Mouse (Mus musculus) kidney, embryonic 14.5 days (tissue): ENCODE results near the gene Sh3bp1. TPM values are rescaled to one million over a fixed set of nuclear protein-coding genes. Genes with fewer than 3 reads are reported as not detected.

Source experiments
- ATAC-seq: fragments of 200-750 bp; cut with Nextera tagmentation; 2 replicates; pipeline ENCODE4 v1.8.0; 2017; ENCODE audit warnings: moderate number of reproducible peaks, mild to moderate bottlenecking, moderate TSS enrichment, moderate library complexity; ENCODE audit not compliant: low FRiP score, low TSS enrichment
- H3K27ac ChIP-seq: fragments of 300-500 bp; sonication (generic); 2 replicates; pipeline ENCODE4 v1.5.1; 2014; ENCODE audit warnings: low read depth, mild to moderate bottlenecking, low read length, moderate library complexity, mixed read lengths
- H3K27me3 ChIP-seq: fragments of 300-500 bp; sonication (generic); 2 replicates; pipeline ENCODE4 v1.6.1; 2014; ENCODE audit warnings: mild to moderate bottlenecking, low read length; ENCODE audit not compliant: control insufficient read depth, insufficient read depth
- H3K36me3 ChIP-seq: fragments of 300-500 bp; sonication (generic); 2 replicates; pipeline ENCODE4 v1.6.1; 2014; ENCODE audit warnings: low read length, mixed read lengths; ENCODE audit not compliant: control insufficient read depth, insufficient read depth
- H3K4me1 ChIP-seq: fragments of 300-500 bp; sonication (generic); 2 replicates; pipeline ENCODE4 v1.6.1; 2014; ENCODE audit warnings: low read length, mixed read lengths; ENCODE audit not compliant: control insufficient read depth, insufficient read depth
- H3K4me2 ChIP-seq: fragments of 300-500 bp; sonication (generic); replicated peaks from 2 replicates; pipeline ENCODE4 v1.6.1; 2014; ENCODE audit warnings: low read depth, mild to moderate bottlenecking, low read length
- H3K4me3 ChIP-seq: fragments of 300-500 bp; sonication (generic); 2 replicates; pipeline ENCODE4 v1.5.1; 2014; ENCODE audit warnings: mild to moderate bottlenecking, low read length
- H3K9ac ChIP-seq: fragments of 300-500 bp; sonication (generic); 2 replicates; pipeline ENCODE4 v1.6.1; 2014; ENCODE audit warnings: low read depth, mild to moderate bottlenecking, low read length, moderate library complexity
- H3K9me3 ChIP-seq: fragments of 300-500 bp; sonication (generic); 2 replicates; pipeline ENCODE4 v1.6.1; 2016; ENCODE audit warnings: low read length; ENCODE audit not compliant: control insufficient read depth
- WGBS: fragments of 180-500 bp; shearing (Covaris S2); extraction: QIAGEN DNeasy Blood & Tissue Kit; methylation state at CpG from one replicate; pipeline ENCODE4 v1.1.7; 2014; 5-methylcytosine and 5-hydroxymethylcytosine counted together
- polyA plus RNA-seq: library from polyadenylated mRNA; unstranded; fragments of >200 nt; fragmentation: Nextera tagmentation; extraction: Ambion mirVana; gene quantifications from 2 replicates; pipeline ENCODE4 v1.2.1, GENCODE M21; 2014

Sh3bp1 gene
- polyA plus RNA-seq, 1 experiment from 2014 or later: 38.5 TPM

GRCm38 (mm10) chr15:78903243-78903642 lies 3.7 kb downstream of the Sh3bp1 start:
- WGBS: 3% methylated on average over 2 of the region's 2 CpGs
- Histone ChIP-seq H3K27me3 (no peaks in the 10 kb centered on the region), H3K36me3 (peaks cover 54% of the 10 kb centered on the region), H3K4me1 (peaks cover 26% of the 10 kb centered on the region), H3K9me3 (no peaks in the 10 kb centered on the region), H3K27ac (no peak overlapping the region), H3K4me3 (no peak overlapping the region), H3K9ac (no peak overlapping the region; the same call in 1 of the 2 replicates), H3K4me2 (no peak overlapping the region)
- ATAC-seq: peak; percentile 8; the same call in 1 of the 2 replicates

GRCm38 (mm10) chr15:78908399-78908798 lies 8.8 kb downstream of the Sh3bp1 start:
- H3K9ac ChIP-seq: no peak overlapping the region
- no peaks in the 10 kb centered on the region for H3K9me3 ChIP-seq
- WGBS: 71% methylated on average over 7 of the region's 7 CpGs
- no peak overlapping the region for H3K4me2 ChIP-seq
- peaks cover 76% of the 10 kb centered on the region for H3K36me3 ChIP-seq
- H3K4me3 ChIP-seq: no peak overlapping the region
- H3K4me1 ChIP-seq: no peaks in the 10 kb centered on the region
- H3K27ac ChIP-seq: no peak overlapping the region
- ATAC-seq: no peak
- H3K27me3 ChIP-seq: no peaks in the 10 kb centered on the region

DNA sequence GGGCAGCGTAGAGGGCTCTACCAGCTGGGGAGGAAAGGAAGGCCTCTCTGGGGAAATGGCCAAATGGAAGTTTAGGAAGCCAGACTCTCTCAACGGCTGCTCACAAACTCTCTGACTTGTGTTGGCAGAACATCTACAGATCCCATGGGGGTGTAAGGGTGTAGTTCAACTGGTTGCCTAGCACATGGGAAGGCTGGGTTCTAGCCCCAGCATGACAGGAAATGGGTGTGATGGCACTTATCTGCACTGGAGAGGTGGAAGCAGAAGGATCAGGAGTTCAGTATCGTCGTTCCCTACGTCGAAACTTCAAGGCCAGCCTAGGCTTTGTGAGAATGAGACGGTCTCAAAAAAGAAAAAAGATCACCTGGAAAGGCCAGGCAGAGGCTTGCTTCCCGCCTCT lies 9.4 kb downstream of the Sh3bp1 start:
- no peaks in the 10 kb centered on the region for H3K27me3 ChIP-seq
- ATAC-seq: no peak
- no peaks in the 10 kb centered on the region for H3K9me3 ChIP-seq
- 91% methylated on average over 8 of the region's 8 CpGs for WGBS
- no peak overlapping the region for H3K27ac ChIP-seq
- H3K4me1 ChIP-seq: no peaks in the 10 kb centered on the region
- H3K36me3 ChIP-seq: peaks cover 70% of the 10 kb centered on the region
- H3K4me3 ChIP-seq: no peak overlapping the region
- no peak overlapping the region for H3K9ac ChIP-seq
- no peak overlapping the region for H3K4me2 ChIP-seq

DNA sequence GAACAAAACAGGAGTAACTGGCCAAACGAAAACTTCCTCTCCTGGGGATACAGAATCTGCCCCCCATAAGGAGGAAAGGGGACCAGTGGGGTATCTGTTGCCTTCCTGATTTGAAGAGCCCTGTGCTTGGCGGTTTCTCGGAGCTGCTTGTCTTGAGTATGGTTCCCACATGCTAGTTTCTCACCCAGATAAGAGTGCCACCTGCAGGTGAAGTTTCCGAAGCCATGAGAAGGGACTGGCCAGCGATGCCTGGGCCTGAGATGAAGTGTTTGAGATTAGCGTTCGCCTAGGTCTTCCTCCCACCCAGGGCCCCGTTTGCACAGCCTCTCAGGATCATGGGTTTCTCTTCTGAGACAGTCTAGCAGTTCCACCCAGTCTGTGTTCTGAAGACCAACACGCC lies 12.5 kb downstream of the Sh3bp1 start:
- no peak overlapping the region for H3K4me3 ChIP-seq
- H3K4me1 ChIP-seq: peaks cover 20% of the 10 kb centered on the region
- 39% methylated on average over 9 of the region's 9 CpGs for WGBS
- no peaks in the 10 kb centered on the region for H3K9me3 ChIP-seq
- H3K36me3 ChIP-seq: peaks cover 41% of the 10 kb centered on the region
- no peak overlapping the region for H3K4me2 ChIP-seq
- H3K27ac ChIP-seq: no peak overlapping the region
- no peak for ATAC-seq
- H3K27me3 ChIP-seq: no peaks in the 10 kb centered on the region
- H3K9ac ChIP-seq: no peak overlapping the region

- Histone ChIP-seq H3K36me3 (peaks cover 35% of the 10 kb centered on the region), H3K27me3 (no peaks in the 10 kb centered on the region), H3K9me3 (no peaks in the 10 kb centered on the region), H3K4me2 (peak within 1 kb of the TSS; percentile 97), H3K9ac (peak within 1 kb of the TSS; percentile 82), H3K27ac (peak within 1 kb of the TSS; percentile 90), H3K4me1 (peaks cover 26% of the 10 kb centered on the region), H3K4me3 (peak within 1 kb of the TSS; percentile 73)
- peak; percentile 93 for ATAC-seq
- under 1% methylated on average over 51 of the region's 51 CpGs for WGBS
These were observed 14.1 kb downstream of the Sh3bp1 start, which contains the start of gene Pdxp for GRCm38 (mm10) chr15:78913632-78914090. Gene Pdxp (plus strand): TSS chr15:78913919.

DNA sequence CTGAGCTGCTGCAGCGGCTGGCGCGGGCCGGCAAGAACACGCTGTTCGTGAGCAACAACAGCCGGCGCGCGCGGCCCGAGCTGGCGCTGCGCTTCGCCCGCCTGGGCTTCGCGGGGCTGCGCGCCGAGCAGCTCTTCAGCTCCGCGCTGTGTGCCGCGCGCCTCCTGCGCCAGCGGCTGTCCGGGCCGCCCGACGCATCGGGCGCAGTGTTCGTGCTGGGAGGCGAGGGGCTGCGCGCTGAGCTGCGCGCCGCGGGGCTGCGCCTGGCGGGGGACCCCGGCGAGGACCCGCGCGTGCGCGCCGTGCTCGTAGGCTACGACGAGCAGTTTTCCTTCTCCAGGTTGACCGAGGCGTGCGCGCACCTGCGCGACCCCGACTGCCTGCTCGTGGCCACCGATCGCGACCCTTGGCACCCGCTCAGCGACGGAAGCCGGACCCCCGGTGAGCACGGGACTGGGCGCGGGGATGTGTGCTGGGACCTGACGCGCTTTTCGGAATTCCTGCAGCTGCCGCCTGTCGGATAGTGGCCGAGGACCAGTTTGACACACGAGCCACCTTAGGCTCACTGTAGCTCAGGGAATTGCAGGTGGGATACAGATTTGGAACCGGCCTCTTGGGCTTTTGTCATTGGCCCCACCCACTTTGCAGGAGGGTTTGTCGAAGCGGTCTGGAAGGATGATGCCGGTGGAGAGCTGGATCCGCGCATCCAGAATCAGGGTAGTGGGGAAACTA lies 14.7 kb downstream of the Sh3bp1 start:
- H3K9me3 ChIP-seq: no peaks in the 10 kb centered on the region
- H3K27ac ChIP-seq: peak overlapping the region; percentile 90
- H3K4me3 ChIP-seq: peak overlapping the region; percentile 73
- H3K27me3 ChIP-seq: no peaks in the 10 kb centered on the region
- ATAC-seq: peak; percentile 53
- peak overlapping the region; percentile 82 for H3K9ac ChIP-seq
- H3K36me3 ChIP-seq: peaks cover 35% of the 10 kb centered on the region
- peaks cover 26% of the 10 kb centered on the region for H3K4me1 ChIP-seq
- peak overlapping the region; percentile 97 for H3K4me2 ChIP-seq
- WGBS: under 1% methylated on average over 82 of the region's 87 CpGs

DNA sequence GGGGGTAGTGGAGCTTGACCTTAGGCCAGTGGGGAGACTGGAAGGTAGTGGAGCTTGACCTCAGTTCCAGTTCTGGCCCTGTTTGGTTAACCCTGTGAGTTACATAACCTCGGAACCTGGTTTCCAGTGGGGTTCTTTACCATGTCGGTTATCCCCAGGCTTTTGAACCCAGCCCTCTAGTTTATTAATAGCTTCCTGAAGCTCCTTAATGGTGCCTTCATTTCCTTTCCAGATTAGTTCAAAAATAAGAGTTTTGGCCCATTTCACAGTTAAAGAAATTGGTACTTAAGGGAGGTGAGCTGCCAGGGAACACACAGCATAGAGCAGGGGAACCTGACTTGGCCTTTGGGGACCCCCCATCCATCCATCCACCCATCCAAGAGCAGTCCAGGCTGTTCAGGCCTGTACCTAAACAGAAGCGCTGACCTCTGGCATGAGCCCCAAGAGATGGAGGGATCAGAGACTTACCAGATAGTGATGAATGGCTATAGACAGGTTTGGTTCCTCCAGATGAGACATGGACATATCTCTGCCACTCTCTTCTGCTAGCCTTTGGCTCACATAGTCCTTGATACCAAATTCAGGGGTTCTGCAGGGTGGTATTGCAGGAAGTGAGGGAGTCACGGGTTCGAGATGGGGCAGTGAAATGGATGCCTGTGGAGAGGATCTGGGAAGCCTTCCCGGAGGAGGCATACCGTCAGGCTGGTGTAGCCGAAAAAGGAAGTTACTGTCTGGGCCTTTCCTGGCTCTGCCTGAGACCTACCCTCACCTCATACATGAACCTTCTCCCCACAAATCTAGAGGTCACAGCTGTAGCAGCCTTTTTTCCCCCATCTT lies 15.5 kb downstream of the Sh3bp1 start:
- H3K4me2 ChIP-seq: peak overlapping the region; percentile 97
- H3K27ac ChIP-seq: no peak overlapping the region; the same call in 1 of the 2 replicates
- H3K9ac ChIP-seq: peak overlapping the region; percentile 82
- peaks cover 32% of the 10 kb centered on the region for H3K36me3 ChIP-seq
- H3K27me3 ChIP-seq: no peaks in the 10 kb centered on the region
- peaks cover 26% of the 10 kb centered on the region for H3K4me1 ChIP-seq
- peak overlapping the region; percentile 73 for H3K4me3 ChIP-seq
- no peak for ATAC-seq
- 49% methylated on average over 8 of the region's 8 CpGs for WGBS
- H3K9me3 ChIP-seq: no peaks in the 10 kb centered on the region

- Histone ChIP-seq H3K27me3 (no peaks in the 10 kb centered on the region), H3K27ac (no peak overlapping the region), H3K4me2 (peak overlapping the region; percentile 97), H3K36me3 (peaks cover 26% of the 10 kb centered on the region), H3K4me3 (peak overlapping the region; percentile 73), H3K4me1 (peaks cover 28% of the 10 kb centered on the region), H3K9me3 (no peaks in the 10 kb centered on the region), H3K9ac (peak overlapping the region; percentile 34; the same call in 1 of the 2 replicates)
- ATAC-seq: 0 out of 2 replicates have a peak, but pooled peaks have one; percentile 8
- 3% methylated on average over 8 of the region's 8 CpGs for WGBS
These were observed 16.1 kb downstream of the Sh3bp1 start for GRCm38 (mm10) chr15:78915660-78916017.
